Mouse (Mus musculus): ENCODE data around the gene Hmg20a. TPM values are rescaled to one million over a fixed set of nuclear protein-coding genes. Genes with fewer than 3 reads are reported as not detected.
A peak's percentile ranks its signal among the peaks of the same experiment; 100 is the strongest.

Hmg20a gene
- polyA plus RNA-seq, 1 experiment, result 40.3 TPM

DNA sequence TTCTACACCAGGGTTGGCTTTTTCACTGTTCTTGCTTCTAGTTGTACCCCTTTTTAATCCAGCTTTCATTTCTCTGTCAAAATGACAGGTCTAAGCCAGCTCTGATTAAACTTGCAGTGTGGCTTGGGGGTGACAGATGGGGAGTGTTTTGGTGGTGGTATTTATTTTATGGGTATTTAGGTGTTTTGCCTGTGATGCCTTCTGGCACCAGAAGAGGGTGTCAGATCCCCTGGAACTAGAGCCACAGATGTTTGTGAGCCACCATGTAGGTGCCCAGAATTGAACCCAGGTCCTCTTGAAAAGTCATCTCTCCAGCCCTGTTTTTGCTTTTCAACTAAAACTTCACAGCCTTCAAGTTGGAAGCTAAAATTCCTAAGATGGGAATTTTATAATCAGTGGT is 4.1 kb upstream of the Hmg20a start:
- Histone ChIP-seq H3K27ac (ENCODE audit: insufficient read depth, low read depth, low read length) (no peak overlapping the region), H3K4me3 (ENCODE audit: insufficient read depth, low read length) (no peak overlapping the region), H3K4me1 (ENCODE audit: control insufficient read depth, insufficient read depth, low read length) (peaks cover 32% of the 10 kb centered on the region)
- no peak for TF ChIP-seq POLR2A (IDR thresholded peaks at IDR 0.05; ENCODE audit: borderline replicate concordance, low read depth, low read length)
- no peak for TF ChIP-seq CTCF (IDR thresholded peaks at IDR 0.05; ENCODE audit: low read depth, low read length)

DNA sequence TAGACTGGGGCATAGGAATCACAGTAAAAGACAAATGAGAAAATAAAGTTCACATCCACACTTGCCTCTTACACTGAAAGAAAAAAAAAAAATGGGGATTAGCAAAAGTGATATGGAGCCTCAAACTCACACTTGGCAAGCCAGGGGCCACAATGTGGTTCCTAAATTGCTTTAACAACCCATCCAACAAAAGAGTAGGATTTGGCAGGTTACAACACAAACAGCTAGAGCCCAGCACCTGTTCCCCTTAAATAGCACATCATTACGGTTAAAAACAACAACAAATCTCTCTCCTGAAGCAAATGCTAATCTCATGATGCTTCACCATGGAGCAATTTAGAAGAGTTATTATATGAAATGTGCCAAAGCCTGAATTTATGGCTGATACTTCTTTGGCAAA is 3.0 kb upstream of the Hmg20a start:
- no peak overlapping the region; the same call in 1 of the 2 replicates for H3K4me3 ChIP-seq (ENCODE audit: insufficient read depth, low read length)
- TF ChIP-seq CTCF (IDR thresholded peaks at IDR 0.05; ENCODE audit: low read depth, low read length) (no peak), POLR2A (IDR thresholded peaks at IDR 0.05; ENCODE audit: borderline replicate concordance, low read depth, low read length) (no peak)

DNA sequence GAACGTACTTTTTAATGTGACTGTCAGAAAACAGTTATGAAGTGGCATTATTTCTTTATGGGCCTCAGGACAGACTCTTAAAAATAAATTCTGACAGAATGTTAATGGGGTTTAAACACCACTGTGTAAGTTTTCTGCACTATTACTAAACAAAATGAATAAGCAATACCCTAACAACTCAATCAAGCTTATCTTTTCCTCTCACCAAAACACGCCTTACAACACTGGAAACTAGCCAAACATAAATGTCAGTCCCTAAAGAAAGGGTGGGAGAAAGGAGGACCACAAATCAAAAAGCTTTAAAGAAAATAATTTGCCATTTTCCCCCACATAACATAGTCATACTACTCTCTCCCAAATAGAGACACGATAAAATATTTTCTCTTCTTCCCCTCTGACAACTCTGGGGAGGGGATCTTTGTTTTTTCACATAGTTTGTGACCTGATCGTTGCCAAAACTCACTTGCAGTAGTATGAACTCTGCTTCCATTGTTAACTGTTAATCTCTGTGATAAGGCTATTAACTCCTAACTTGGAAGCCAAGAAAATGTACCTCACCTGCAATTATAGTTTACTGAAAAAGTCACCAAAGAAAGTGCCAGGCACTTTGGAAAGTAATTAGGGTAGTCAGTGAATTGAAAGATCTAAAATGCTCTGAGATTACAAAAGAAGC is 2.3 kb upstream of the Hmg20a start:
- no peak for TF ChIP-seq CTCF (IDR thresholded peaks at IDR 0.05; ENCODE audit: low read depth, low read length)
- TF ChIP-seq POLR2A (IDR thresholded peaks at IDR 0.05; ENCODE audit: borderline replicate concordance, low read depth, low read length), result no peak
- H3K4me1 ChIP-seq (ENCODE audit: control insufficient read depth, insufficient read depth, low read length), result peaks cover 30% of the 10 kb centered on the region
- peak overlapping the region; percentile 13; the same call in 1 of the 2 replicates for H3K4me3 ChIP-seq (ENCODE audit: insufficient read depth, low read length)
- H3K27ac ChIP-seq (ENCODE audit: insufficient read depth, low read depth, low read length), result no peak overlapping the region

More for the DNA sequence above, 3.0 kb upstream of the Hmg20a start:
- H3K27ac ChIP-seq (ENCODE audit: insufficient read depth, low read depth, low read length), result no peak overlapping the region
- peaks cover 32% of the 10 kb centered on the region for H3K4me1 ChIP-seq (ENCODE audit: control insufficient read depth, insufficient read depth, low read length)

DNA sequence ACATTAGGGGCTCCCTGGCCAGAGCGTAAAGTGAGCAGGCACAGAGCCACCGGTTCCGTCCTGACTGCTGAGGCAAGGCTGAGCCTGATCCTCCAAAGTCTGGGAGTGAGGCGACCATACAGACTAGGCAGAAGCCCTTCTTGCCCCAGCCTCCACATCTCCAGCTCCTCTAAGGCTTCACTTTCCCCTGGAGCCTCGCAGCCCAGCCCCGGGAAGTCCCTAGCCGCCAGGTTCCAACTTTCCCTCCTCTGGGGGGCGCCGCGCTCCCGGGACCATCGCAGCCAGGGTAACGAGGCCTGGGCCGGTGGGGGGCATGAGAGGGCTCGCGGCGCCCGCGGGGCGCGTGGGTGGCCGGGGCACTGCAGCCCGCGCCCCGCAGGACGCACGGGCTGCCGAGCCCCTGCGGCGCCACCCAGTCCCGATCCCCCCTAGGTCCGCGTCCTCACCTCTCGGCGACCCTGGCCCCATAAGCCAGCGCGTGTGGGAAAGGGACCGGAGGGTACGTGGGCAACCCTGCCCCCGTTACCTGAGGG is 928 bp upstream of the Hmg20a start:
- TF ChIP-seq POLR2A (IDR thresholded peaks at IDR 0.05; ENCODE audit: borderline replicate concordance, low read depth, low read length) (no peak), CTCF (IDR thresholded peaks at IDR 0.05; ENCODE audit: low read depth, low read length) (0 out of 2 replicates have a peak, but pooled peaks have one; percentile 32)
- Histone ChIP-seq H3K27ac (ENCODE audit: insufficient read depth, low read depth, low read length) (peak overlapping the region; percentile 88), H3K4me3 (ENCODE audit: insufficient read depth, low read length) (peak overlapping the region; percentile 98), H3K4me1 (ENCODE audit: control insufficient read depth, insufficient read depth, low read length) (peaks cover 26% of the 10 kb centered on the region)

GRCm38 (mm10) chr9:56418738-56419239 is 380 bp downstream of the Hmg20a start:
- H3K4me3 ChIP-seq (ENCODE audit: insufficient read depth, low read length), result peak overlapping the region; percentile 84
- H3K4me1 ChIP-seq (ENCODE audit: control insufficient read depth, insufficient read depth, low read length), result peaks cover 19% of the 10 kb centered on the region
- peak overlapping the region; percentile 95 for H3K27ac ChIP-seq (ENCODE audit: insufficient read depth, low read depth, low read length)
- TF ChIP-seq CTCF (IDR thresholded peaks at IDR 0.05; ENCODE audit: low read depth, low read length) (no peak), POLR2A (IDR thresholded peaks at IDR 0.05; ENCODE audit: borderline replicate concordance, low read depth, low read length) (no peak)

GRCm38 (mm10) chr9:56420236-56420635 is 1.8 kb downstream of the Hmg20a start:
- TF ChIP-seq POLR2A (IDR thresholded peaks at IDR 0.05; ENCODE audit: borderline replicate concordance, low read depth, low read length) (no peak), CTCF (IDR thresholded peaks at IDR 0.05; ENCODE audit: low read depth, low read length) (no peak)
- H3K4me1 ChIP-seq (ENCODE audit: control insufficient read depth, insufficient read depth, low read length), result peaks cover 12% of the 10 kb centered on the region

DNA sequence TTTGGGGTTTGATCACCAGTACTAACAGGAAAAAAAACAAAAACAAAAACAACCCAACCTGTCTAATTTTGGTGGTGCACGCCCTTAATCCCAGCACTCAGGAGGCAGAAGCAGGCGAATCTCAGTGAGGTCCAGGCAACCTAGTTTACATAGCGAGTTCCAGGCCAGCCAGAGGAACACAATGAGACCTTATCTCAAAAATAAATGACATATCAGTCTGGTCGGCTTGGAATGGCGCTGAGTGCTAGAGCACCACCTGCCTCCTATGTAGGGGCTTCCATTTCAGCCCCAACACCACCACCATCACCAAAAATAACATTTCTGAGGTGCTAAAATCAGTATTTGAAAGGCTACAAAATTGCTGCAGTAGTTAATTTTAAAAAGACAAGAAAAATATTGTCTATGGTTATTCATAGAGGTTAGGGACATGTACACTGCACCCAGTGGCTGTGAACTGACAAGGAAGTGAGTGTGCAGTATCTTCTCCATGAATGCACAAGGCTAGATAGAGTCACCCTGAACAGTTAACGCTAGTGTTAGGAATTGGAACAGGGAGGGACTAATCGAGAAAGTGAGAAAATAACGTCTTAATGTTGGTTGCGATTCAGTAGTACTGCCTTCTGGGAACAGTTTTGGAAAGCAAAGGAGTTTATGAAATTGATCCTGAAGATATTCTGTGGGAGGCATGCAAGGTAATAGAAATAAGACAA is 2.6 kb downstream of the Hmg20a start:
- Histone ChIP-seq H3K4me1 (ENCODE audit: control insufficient read depth, insufficient read depth, low read length) (peaks cover 9% of the 10 kb centered on the region), H3K4me3 (ENCODE audit: insufficient read depth, low read length) (no peak overlapping the region), H3K27ac (ENCODE audit: insufficient read depth, low read depth, low read length) (no peak overlapping the region)
- no peak for TF ChIP-seq CTCF (IDR thresholded peaks at IDR 0.05; ENCODE audit: low read depth, low read length)
- no peak for TF ChIP-seq POLR2A (IDR thresholded peaks at IDR 0.05; ENCODE audit: borderline replicate concordance, low read depth, low read length)

More at GRCm38 (mm10) chr9:56420236-56420635, 1.8 kb downstream of the Hmg20a start:
- Histone ChIP-seq H3K4me3 (ENCODE audit: insufficient read depth, low read length) (no peak overlapping the region), H3K27ac (ENCODE audit: insufficient read depth, low read depth, low read length) (no peak overlapping the region)

DNA sequence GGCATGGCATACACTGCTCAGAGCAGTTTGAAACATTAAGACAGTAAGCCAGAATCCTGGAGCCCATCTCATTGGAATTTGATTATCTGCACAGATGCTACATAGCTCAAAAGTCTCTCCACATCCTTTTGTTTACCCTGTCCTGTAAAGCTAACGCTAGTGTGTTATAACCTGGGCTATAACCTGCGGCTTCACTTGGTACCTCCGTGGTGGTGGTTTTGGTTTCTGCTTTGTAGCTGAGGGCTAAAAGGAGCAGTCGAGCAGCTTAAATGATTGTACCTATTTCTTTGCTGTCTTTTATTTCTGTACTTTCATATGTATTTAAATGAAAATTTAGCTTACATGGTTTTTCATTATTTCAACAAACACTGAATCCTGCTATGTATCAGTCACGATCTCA is 3.6 kb downstream of the Hmg20a start:
- H3K4me1 ChIP-seq (ENCODE audit: control insufficient read depth, insufficient read depth, low read length), result peaks cover 9% of the 10 kb centered on the region
- no peak overlapping the region for H3K4me3 ChIP-seq (ENCODE audit: insufficient read depth, low read length)
- TF ChIP-seq POLR2A (IDR thresholded peaks at IDR 0.05; ENCODE audit: borderline replicate concordance, low read depth, low read length) (no peak), CTCF (IDR thresholded peaks at IDR 0.05; ENCODE audit: low read depth, low read length) (no peak)
- H3K27ac ChIP-seq (ENCODE audit: insufficient read depth, low read depth, low read length), result no peak overlapping the region

- Histone ChIP-seq H3K27ac (ENCODE audit: insufficient read depth, low read depth, low read length) (no peak overlapping the region), H3K4me1 (ENCODE audit: control insufficient read depth, insufficient read depth, low read length) (peaks cover 16% of the 10 kb centered on the region), H3K4me3 (ENCODE audit: insufficient read depth, low read length) (no peak overlapping the region)
- TF ChIP-seq POLR2A (IDR thresholded peaks at IDR 0.05; ENCODE audit: borderline replicate concordance, low read depth, low read length) (no peak), CTCF (IDR thresholded peaks at IDR 0.05; ENCODE audit: low read depth, low read length) (no peak)
These were observed 6.5 kb downstream of the Hmg20a start for GRCm38 (mm10) chr9:56424861-56425260.

Measured in bone marrow macrophage, adult 2 months (primary cell).